Mouse (Mus musculus) kidney, embryonic 16.5 days (tissue): Measurements from ENCODE around the gene Dlst. TPM values are rescaled to one million over a fixed set of nuclear protein-coding genes. Genes with fewer than 3 reads are reported as not detected.

Experiments used
- ATAC-seq: fragments of 200-750 bp; cut with Nextera tagmentation; 2 replicates; pipeline ENCODE4 v1.8.0; 2017; ENCODE audit warnings: moderate TSS enrichment; ENCODE audit not compliant: low FRiP score, low TSS enrichment
- H3K27ac ChIP-seq: fragments of 300-500 bp; sonication (generic); 2 replicates; pipeline ENCODE4 v1.5.1; 2014; ENCODE audit warnings: low read length
- H3K27me3 ChIP-seq: fragments of 300-500 bp; sonication (generic); 2 replicates; pipeline ENCODE4 v1.6.1; 2014; ENCODE audit warnings: low read length, control low read depth, mixed read lengths; ENCODE audit not compliant: insufficient read depth
- H3K36me3 ChIP-seq: fragments of 300-500 bp; sonication (generic); 2 replicates; pipeline ENCODE4 v1.6.1; 2014; ENCODE audit warnings: low read length, control low read depth, mixed read lengths; ENCODE audit not compliant: insufficient read depth
- H3K4me1 ChIP-seq: fragments of 300-500 bp; sonication (generic); 2 replicates; pipeline ENCODE4 v1.6.1; 2014; ENCODE audit warnings: low read length, control low read depth, mixed read lengths; ENCODE audit not compliant: insufficient read depth
- H3K4me2 ChIP-seq: fragments of 300-500 bp; sonication (generic); replicated peaks from 2 replicates; pipeline ENCODE4 v1.6.1; 2014; ENCODE audit warnings: low read depth, low read length
- H3K4me3 ChIP-seq: fragments of 300-500 bp; sonication (generic); 2 replicates; pipeline ENCODE4 v1.5.1; 2014; ENCODE audit warnings: mild to moderate bottlenecking, low read length
- H3K9ac ChIP-seq: fragments of 300-500 bp; sonication (generic); replicated peaks from 2 replicates; pipeline ENCODE4 v1.6.1; 2014; ENCODE audit warnings: low read length
- H3K9me3 ChIP-seq: fragments of 300-500 bp; sonication (generic); 2 replicates; pipeline ENCODE4 v1.6.1; 2016; ENCODE audit warnings: low read length, control low read depth
- WGBS: fragments of 180-500 bp; shearing (Covaris S2); extraction: QIAGEN DNeasy Blood & Tissue Kit; methylation state at CpG from one replicate; pipeline ENCODE4 v1.1.7; 2014; 5-methylcytosine and 5-hydroxymethylcytosine counted together
- polyA plus RNA-seq: library from polyadenylated mRNA; unstranded; fragments of >200 nt; fragmentation: Nextera tagmentation; extraction: Ambion mirVana; gene quantifications from 2 replicates; pipeline ENCODE4 v1.2.1, GENCODE M21; 2015

Gene Dlst
- polyA plus RNA-seq, 1 experiment from 2014 or later, result 153 TPM

DNA sequence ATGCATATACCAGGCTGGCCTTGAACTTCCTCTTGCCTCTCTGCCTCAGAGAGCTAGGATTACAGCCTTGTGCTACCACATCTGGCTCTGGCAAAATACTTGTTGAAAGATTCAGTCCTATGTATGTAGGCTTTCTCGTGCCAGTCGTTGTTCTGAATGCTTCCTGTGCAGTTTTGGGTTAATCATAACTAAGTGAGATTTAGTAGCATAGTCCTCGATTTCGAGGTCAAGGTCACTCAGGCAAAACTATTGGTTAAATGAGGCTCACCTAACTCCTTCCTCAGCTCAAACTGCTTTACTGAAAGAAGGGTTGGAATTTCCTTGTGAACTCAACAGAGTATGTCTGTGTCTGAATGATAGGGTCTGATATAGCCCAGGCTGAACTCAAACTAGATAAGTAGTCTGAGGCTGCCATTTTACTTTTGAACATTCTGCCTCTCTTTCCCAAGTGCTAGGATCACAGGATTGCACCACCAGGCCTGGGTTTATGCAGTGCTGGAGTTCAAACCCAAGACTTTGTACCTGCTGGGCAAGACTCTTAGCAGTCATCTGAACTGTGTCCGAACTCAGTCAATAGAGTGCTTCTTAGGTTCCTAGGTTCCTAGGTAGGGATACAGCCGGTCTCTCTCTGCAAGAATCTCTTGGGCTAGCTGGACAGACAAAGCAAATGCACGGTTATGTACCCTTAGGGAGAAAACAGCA, 2.1 kb downstream of the Dlst start:
- H3K27me3 ChIP-seq, result no peaks in the 10 kb centered on the region
- H3K9ac ChIP-seq, result 0 out of 2 replicates have a peak overlapping the region, but pooled peaks have one; percentile 36
- H3K4me1 ChIP-seq, result peaks cover 31% of the 10 kb centered on the region
- WGBS, result 77% methylated on average over 7 of the region's 7 CpGs
- no peak overlapping the region for H3K4me3 ChIP-seq
- no peak for ATAC-seq
- H3K4me2 ChIP-seq, result peak overlapping the region; percentile 93
- peak overlapping the region; percentile 27; the same call in 1 of the 2 replicates for H3K27ac ChIP-seq
- H3K36me3 ChIP-seq, result peaks cover 8% of the 10 kb centered on the region; the same call in 1 of the 2 replicates
- no peaks in the 10 kb centered on the region for H3K9me3 ChIP-seq

DNA sequence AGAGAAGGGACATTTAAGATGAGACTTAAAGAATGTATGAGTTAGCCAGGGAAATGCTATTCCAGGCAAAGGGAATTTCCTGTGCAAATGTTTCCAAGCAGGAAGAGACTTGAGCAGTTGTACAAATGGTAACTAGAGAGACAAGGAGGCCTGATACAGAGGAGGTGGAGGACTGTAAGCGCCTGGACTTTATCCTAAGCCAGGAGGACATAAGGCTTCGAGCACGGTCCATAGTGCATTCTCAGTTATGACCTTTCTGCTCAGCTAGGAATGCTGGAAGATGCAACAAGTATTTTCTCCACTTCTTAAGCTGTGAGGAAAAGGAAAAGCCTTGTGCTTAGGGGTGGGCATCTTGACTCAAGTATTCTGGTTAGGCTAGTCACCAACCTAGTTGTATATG, 2.7 kb downstream of the Dlst start:
- Histone ChIP-seq H3K36me3 (peaks cover 9% of the 10 kb centered on the region), H3K4me2 (no peak overlapping the region), H3K9me3 (no peaks in the 10 kb centered on the region), H3K27ac (peak overlapping the region; percentile 27; the same call in 1 of the 2 replicates), H3K4me3 (no peak overlapping the region), H3K4me1 (peaks cover 31% of the 10 kb centered on the region), H3K27me3 (no peaks in the 10 kb centered on the region), H3K9ac (no peak overlapping the region)
- 73% methylated on average over 3 of the region's 3 CpGs for whole genome bisulfite sequencing
- no peak for ATAC-seq

DNA sequence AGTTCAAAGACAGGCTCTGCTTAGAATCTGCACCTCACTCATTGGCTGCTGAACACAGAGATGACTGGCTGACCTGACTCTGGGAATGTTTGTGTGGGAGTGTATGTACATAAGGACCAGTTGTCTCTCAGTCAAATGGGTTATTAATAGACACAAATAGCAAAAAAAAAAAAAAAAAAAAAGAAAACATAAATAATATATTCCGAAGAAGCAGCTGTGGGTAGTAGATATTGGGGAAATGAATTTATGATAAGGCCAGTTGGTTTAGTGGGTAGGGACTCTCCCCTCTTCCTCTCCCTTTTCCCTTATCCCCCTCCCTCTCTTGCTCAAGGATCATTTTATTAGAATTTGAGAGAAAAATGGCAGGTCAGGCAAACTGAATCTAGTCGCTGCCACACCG, 3.3 kb downstream of the Dlst start:
- ATAC-seq, result no peak
- no peak overlapping the region for H3K27ac ChIP-seq
- H3K9me3 ChIP-seq, result no peaks in the 10 kb centered on the region
- H3K4me3 ChIP-seq, result no peak overlapping the region
- H3K9ac ChIP-seq, result no peak overlapping the region
- WGBS, result 96% methylated on average over 3 of the region's 3 CpGs
- H3K27me3 ChIP-seq, result no peaks in the 10 kb centered on the region
- H3K4me2 ChIP-seq, result no peak overlapping the region
- H3K36me3 ChIP-seq, result peaks cover 14% of the 10 kb centered on the region
- H3K4me1 ChIP-seq, result peaks cover 31% of the 10 kb centered on the region

DNA sequence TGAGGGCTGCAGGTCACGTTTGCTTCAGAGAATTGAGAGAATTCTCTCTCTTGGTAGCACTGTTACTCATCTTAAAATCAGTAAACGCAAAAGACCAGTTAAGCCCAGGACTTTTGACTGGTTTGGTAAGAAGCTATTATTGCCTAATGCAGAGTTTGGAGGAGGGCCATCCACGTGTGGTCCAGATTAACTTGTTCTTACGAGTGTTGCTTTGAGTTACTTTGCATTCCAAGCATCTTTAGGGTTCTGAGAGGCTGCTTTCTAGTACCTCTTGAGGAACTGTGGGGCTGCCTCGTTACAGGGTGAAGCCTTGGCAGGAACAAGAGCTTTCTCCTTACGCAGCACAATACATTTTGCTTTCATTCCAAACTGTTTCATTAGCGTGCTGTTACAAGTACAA, 5.0 kb downstream of the Dlst start:
- H3K9me3 ChIP-seq, result no peaks in the 10 kb centered on the region
- no peak overlapping the region for H3K9ac ChIP-seq
- H3K4me1 ChIP-seq, result peaks cover 22% of the 10 kb centered on the region
- no peak for ATAC-seq
- H3K4me2 ChIP-seq, result no peak overlapping the region
- no peak overlapping the region for H3K4me3 ChIP-seq
- 79% methylated on average over 7 of the region's 7 CpGs for WGBS
- H3K36me3 ChIP-seq, result peaks cover 25% of the 10 kb centered on the region
- no peak overlapping the region for H3K27ac ChIP-seq
- no peaks in the 10 kb centered on the region for H3K27me3 ChIP-seq

DNA sequence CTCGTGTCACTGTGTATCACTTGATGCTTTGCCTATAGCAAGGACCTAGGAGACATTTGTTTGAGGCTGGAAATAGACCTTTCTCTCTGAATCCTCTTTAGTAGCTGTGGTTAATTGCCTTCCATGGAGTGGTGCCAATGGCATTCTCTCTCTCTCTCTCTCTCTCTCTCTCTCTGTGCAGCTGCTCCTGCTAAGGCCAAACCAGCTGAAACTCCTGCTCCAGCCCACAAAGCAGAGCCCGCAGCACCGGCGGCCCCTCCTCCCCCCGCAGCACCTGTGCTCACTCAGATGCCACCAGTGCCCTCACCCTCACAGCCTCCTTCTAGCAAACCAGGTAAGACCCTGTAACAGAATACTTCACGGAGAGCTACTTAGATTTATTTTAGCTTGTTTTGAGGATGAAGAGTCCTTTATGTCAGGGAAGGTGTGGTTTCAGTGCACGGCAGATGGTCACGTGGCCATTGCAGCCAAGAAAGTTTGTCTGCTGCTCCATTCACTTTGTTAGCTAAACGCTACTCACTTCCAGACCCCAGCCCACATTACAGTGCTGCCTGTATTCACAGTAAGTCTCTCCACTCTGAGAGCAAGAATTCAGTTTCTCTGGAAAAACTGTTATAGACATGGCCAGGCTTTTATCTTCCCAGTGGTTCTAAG, 11.3 kb downstream of the Dlst start:
- Histone ChIP-seq H3K4me3 (no peak overlapping the region), H3K36me3 (peaks cover 64% of the 10 kb centered on the region)
- no peak for ATAC-seq

DNA sequence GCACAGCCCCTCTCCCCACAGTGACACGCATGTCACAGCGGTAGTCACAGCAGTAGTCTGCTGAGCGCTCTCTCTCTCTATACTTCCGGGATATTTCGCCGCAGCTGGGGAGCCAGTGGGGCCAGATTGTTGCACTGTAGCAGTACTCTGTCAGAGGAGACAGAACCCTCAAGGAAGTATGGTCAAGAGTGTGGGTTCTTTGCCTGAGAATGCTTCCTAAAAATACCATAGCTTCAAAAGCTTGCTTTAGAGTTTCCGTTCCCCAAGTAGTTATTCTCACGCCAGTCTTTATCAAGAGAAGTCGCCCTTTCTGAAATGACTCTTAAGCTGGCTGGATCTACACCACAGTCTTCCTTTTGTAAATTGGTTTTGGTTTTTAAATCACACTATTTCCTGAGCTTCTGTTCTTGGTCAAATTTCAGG, 12.5 kb downstream of the Dlst start:
- H3K27me3 ChIP-seq, result no peaks in the 10 kb centered on the region
- WGBS, result 94% methylated on average over 9 of the region's 9 CpGs
- no peak overlapping the region for H3K9ac ChIP-seq
- no peaks in the 10 kb centered on the region for H3K9me3 ChIP-seq
- no peak overlapping the region for H3K27ac ChIP-seq
- H3K4me1 ChIP-seq, result no peaks in the 10 kb centered on the region
- no peak for ATAC-seq
- peaks cover 74% of the 10 kb centered on the region for H3K36me3 ChIP-seq
- H3K4me2 ChIP-seq, result no peak overlapping the region
- H3K4me3 ChIP-seq, result no peak overlapping the region

More for the DNA sequence above, 11.3 kb downstream of the Dlst start:
- Histone ChIP-seq H3K27ac (no peak overlapping the region), H3K9ac (no peak overlapping the region), H3K4me1 (no peaks in the 10 kb centered on the region), H3K4me2 (no peak overlapping the region), H3K9me3 (no peaks in the 10 kb centered on the region), H3K27me3 (no peaks in the 10 kb centered on the region)
- 89% methylated on average over 9 of the region's 9 CpGs for WGBS

DNA sequence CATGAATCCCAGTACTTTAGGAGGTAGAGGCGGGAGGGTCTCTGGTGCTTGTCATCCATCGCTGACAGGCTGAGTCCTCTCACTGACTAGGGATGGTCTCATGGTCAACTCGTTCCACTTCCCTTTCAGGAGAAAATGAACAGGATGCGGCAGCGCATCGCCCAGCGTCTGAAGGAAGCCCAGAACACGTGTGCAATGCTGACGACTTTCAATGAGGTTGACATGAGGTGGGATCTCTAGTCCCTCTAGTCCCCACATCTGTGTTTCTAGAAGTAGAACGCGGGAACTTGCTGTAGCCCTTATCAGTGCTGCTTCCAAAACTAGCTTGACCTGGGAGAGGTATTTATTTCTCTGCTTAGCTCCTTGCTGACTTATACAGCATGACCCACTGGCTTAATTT, 13.0 kb downstream of the Dlst start:
- no peak overlapping the region for H3K4me3 ChIP-seq
- H3K4me1 ChIP-seq, result no peaks in the 10 kb centered on the region
- H3K27ac ChIP-seq, result no peak overlapping the region
- H3K27me3 ChIP-seq, result no peaks in the 10 kb centered on the region
- 92% methylated on average over 11 of the region's 11 CpGs for WGBS
- ATAC-seq, result no peak
- H3K36me3 ChIP-seq, result peaks cover 75% of the 10 kb centered on the region
- H3K9ac ChIP-seq, result no peak overlapping the region
- H3K9me3 ChIP-seq, result no peaks in the 10 kb centered on the region
- H3K4me2 ChIP-seq, result no peak overlapping the region

DNA sequence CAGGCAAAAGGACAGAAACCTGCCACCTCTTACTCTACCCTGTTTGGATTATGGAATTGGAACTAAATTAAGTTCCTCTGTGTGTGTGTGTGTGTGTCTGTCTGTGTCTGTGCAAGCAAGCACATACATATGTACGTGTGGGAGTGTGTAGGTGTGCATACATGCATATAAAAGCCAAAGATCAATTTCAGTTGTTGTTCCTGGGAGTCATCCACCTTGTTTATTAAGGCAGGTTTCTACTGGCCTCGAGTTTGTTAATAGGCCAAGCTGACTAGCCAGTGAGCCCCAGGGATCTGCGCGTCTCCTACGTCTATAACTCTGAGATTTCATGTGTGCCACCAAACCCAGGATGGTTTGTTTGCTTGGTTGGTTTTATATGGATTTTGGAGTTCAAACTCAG, 14.1 kb downstream of the Dlst start:
- no peak for ATAC-seq
- WGBS, result 93% methylated on average over 5 of the region's 5 CpGs
- H3K9ac ChIP-seq, result no peak overlapping the region
- H3K27me3 ChIP-seq, result no peaks in the 10 kb centered on the region
- H3K4me3 ChIP-seq, result no peak overlapping the region
- no peak overlapping the region for H3K4me2 ChIP-seq
- H3K36me3 ChIP-seq, result peaks cover 76% of the 10 kb centered on the region
- H3K4me1 ChIP-seq, result no peaks in the 10 kb centered on the region
- no peaks in the 10 kb centered on the region for H3K9me3 ChIP-seq
- no peak overlapping the region for H3K27ac ChIP-seq

DNA sequence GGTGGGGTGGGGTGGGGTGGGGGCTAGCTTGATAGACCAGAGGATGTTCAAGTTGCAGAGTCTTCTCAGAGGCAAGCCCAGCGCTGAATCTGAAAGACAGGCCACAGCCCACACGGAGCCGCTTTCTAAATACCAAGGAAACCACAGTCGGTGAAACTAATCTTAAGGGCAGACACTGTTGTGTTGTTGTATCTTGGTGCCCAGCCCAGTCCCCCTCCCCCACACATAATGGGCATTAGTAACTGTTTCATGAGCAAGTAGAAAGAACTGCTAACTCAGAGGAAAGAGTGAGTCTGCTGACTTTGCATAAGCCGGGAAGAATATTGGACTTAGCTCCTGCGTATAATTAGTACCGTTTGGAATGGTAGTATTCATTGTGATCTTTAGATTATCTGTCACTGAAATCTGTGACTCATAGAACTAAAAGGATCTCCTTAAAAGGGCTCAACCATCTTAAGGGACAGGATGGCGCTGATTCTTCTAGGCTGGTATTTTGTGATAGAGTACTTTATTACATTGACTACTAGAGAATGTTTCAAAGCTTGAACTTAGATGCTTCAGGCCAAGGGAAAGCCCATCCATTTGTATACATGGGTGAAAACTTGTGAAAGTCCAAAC, 16.5 kb downstream of the Dlst start:
- H3K4me1 ChIP-seq, result no peaks in the 10 kb centered on the region
- no peak overlapping the region for H3K4me3 ChIP-seq
- 87% methylated on average over 8 of the region's 8 CpGs for WGBS
- no peak overlapping the region for H3K27ac ChIP-seq
- no peak for ATAC-seq
- no peaks in the 10 kb centered on the region for H3K9me3 ChIP-seq
- no peak overlapping the region for H3K9ac ChIP-seq
- no peaks in the 10 kb centered on the region for H3K27me3 ChIP-seq
- H3K36me3 ChIP-seq, result peaks cover 78% of the 10 kb centered on the region
- no peak overlapping the region for H3K4me2 ChIP-seq
